Mouse (Mus musculus) neural tube, embryonic 12.5 days (tissue): ENCODE measurements around the gene Inava. TPM values are rescaled to one million over a fixed set of nuclear protein-coding genes. Genes with fewer than 3 reads are reported as not detected.

Experiments
- ATAC-seq: fragments of 200-750 bp; cut with Nextera tagmentation; 2 replicates; pipeline ENCODE4 v1.8.0; 2017; ENCODE audit warnings: low read depth, mild to moderate bottlenecking, moderate TSS enrichment, moderate library complexity; ENCODE audit not compliant: low FRiP score
- H3K27ac ChIP-seq: fragments of 300-500 bp; sonication (generic); 2 replicates; pipeline ENCODE4 v1.5.1; 2016
- H3K27me3 ChIP-seq: fragments of 300-500 bp; sonication (generic); replicated peaks from 2 replicates; pipeline ENCODE4 v1.6.1; 2016; ENCODE audit warnings: mild to moderate bottlenecking
- H3K36me3 ChIP-seq: fragments of 300-500 bp; sonication (generic); 2 replicates; pipeline ENCODE4 v1.6.1; 2016; ENCODE audit warnings: mild to moderate bottlenecking
- H3K4me1 ChIP-seq: fragments of 300-500 bp; sonication (generic); 2 replicates; pipeline ENCODE4 v1.6.1; 2016
- H3K4me2 ChIP-seq: fragments of 300-500 bp; sonication (generic); replicated peaks from 2 replicates; pipeline ENCODE4 v1.6.1; 2016; ENCODE audit warnings: mild to moderate bottlenecking
- H3K4me3 ChIP-seq: fragments of 300-500 bp; sonication (generic); 2 replicates; pipeline ENCODE4 v1.5.1; 2016
- H3K9ac ChIP-seq: fragments of 300-500 bp; sonication (generic); 2 replicates; pipeline ENCODE4 v1.6.1; 2016; ENCODE audit warnings: mild to moderate bottlenecking
- H3K9me3 ChIP-seq: fragments of 300-500 bp; sonication (generic); 2 replicates; pipeline ENCODE4 v1.6.1; 2016; ENCODE audit warnings: mild to moderate bottlenecking
- WGBS: fragments of 180-500 bp; shearing (Covaris S2); methylation state at CpG from one replicate; pipeline ENCODE4 v1.1.7; 2016; 5-methylcytosine and 5-hydroxymethylcytosine counted together
- polyA plus RNA-seq: library from polyadenylated mRNA; unstranded; fragments of >200 nt; fragmentation: Nextera tagmentation; extraction: Ambion mirVana; gene quantifications from 2 replicates; pipeline ENCODE4 v1.2.1, GENCODE M21; 2016

Inava gene
- polyA plus RNA-seq, 1 experiment from 2014 or later: 10.3 TPM

GRCm38 (mm10) chr1:136177085-136177484 is 57.0 kb downstream of the Inava start:
- H3K4me2 ChIP-seq: no peak overlapping the region
- peaks cover 45% of the 10 kb centered on the region for H3K36me3 ChIP-seq
- H3K27me3 ChIP-seq: no peaks in the 10 kb centered on the region
- no peak overlapping the region for H3K27ac ChIP-seq
- no peak overlapping the region for H3K9ac ChIP-seq
- peaks cover 23% of the 10 kb centered on the region for H3K4me1 ChIP-seq
- 88% methylated on average over 2 of the region's 2 CpGs for WGBS
- H3K4me3 ChIP-seq: no peak overlapping the region
- ATAC-seq: no peak
- no peaks in the 10 kb centered on the region for H3K9me3 ChIP-seq

- Histone ChIP-seq H3K27ac (no peak overlapping the region), H3K27me3 (no peaks in the 10 kb centered on the region), H3K4me3 (no peak overlapping the region), H3K36me3 (peaks cover 63% of the 10 kb centered on the region), H3K9ac (no peak overlapping the region), H3K9me3 (no peaks in the 10 kb centered on the region), H3K4me1 (peaks cover 23% of the 10 kb centered on the region), H3K4me2 (no peak overlapping the region)
- no peak for ATAC-seq
- 36% methylated on average over 6 of the region's 6 CpGs for WGBS
Observed at GRCm38 (mm10) chr1:136175183-136175582, 58.9 kb downstream of the Inava start.

GRCm38 (mm10) chr1:136174101-136174606 is 59.9 kb downstream of the Inava start:
- peaks cover 23% of the 10 kb centered on the region for H3K4me1 ChIP-seq
- H3K27me3 ChIP-seq: no peaks in the 10 kb centered on the region
- peaks cover 67% of the 10 kb centered on the region for H3K36me3 ChIP-seq
- H3K4me3 ChIP-seq: no peak overlapping the region
- H3K27ac ChIP-seq: no peak overlapping the region
- H3K9me3 ChIP-seq: no peaks in the 10 kb centered on the region
- H3K9ac ChIP-seq: no peak overlapping the region
- no peak for ATAC-seq
- 15% methylated on average over 13 of the region's 13 CpGs for WGBS
- H3K4me2 ChIP-seq: peak overlapping the region; percentile 36

GRCm38 (mm10) chr1:136172696-136173095 is 61.4 kb downstream of the Inava start:
- H3K9me3 ChIP-seq: no peaks in the 10 kb centered on the region
- H3K36me3 ChIP-seq: peaks cover 82% of the 10 kb centered on the region
- H3K9ac ChIP-seq: no peak overlapping the region
- H3K4me1 ChIP-seq: peaks cover 23% of the 10 kb centered on the region
- H3K27ac ChIP-seq: no peak overlapping the region
- no peak overlapping the region for H3K4me2 ChIP-seq
- WGBS: 71% methylated on average over 12 of the region's 12 CpGs
- H3K27me3 ChIP-seq: no peaks in the 10 kb centered on the region
- H3K4me3 ChIP-seq: no peak overlapping the region
- ATAC-seq: no peak

- H3K27ac ChIP-seq: no peak overlapping the region
- ATAC-seq: peak; percentile 46
- no peak overlapping the region; the same call in 1 of the 2 replicates for H3K4me2 ChIP-seq
- no peak overlapping the region for H3K4me3 ChIP-seq
- H3K9ac ChIP-seq: no peak overlapping the region
- H3K4me1 ChIP-seq: peaks cover 23% of the 10 kb centered on the region
- H3K27me3 ChIP-seq: no peaks in the 10 kb centered on the region
- 7% methylated on average over 5 of the region's 5 CpGs for WGBS
- H3K9me3 ChIP-seq: no peaks in the 10 kb centered on the region
- H3K36me3 ChIP-seq: peaks cover 78% of the 10 kb centered on the region
Observed at GRCm38 (mm10) chr1:136170109-136170508, 64.0 kb downstream of the Inava start.

GRCm38 (mm10) chr1:136167657-136168056 is 66.4 kb downstream of the Inava start:
- Histone ChIP-seq H3K4me3 (no peak overlapping the region), H3K27ac (no peak overlapping the region), H3K36me3 (peaks cover 87% of the 10 kb centered on the region), H3K4me2 (no peak overlapping the region), H3K27me3 (no peaks in the 10 kb centered on the region), H3K9me3 (no peaks in the 10 kb centered on the region), H3K4me1 (0 out of 2 replicates have a peak, but pooled peaks cover 3% of the 10 kb centered on the region), H3K9ac (no peak overlapping the region)
- 76% methylated on average over 8 of the region's 8 CpGs for WGBS
- no peak for ATAC-seq

- no peaks in the 10 kb centered on the region for H3K9me3 ChIP-seq
- 0 out of 2 replicates have a peak, but pooled peaks have one; percentile 35 for ATAC-seq
Observed at GRCm38 (mm10) chr1:136165436-136165835, 68.6 kb downstream of the Inava start.

More at GRCm38 (mm10) chr1:136165436-136165835, 68.6 kb downstream of the Inava start:
- no peak overlapping the region for H3K4me3 ChIP-seq
- H3K4me1 ChIP-seq: no peaks in the 10 kb centered on the region
- no peaks in the 10 kb centered on the region for H3K27me3 ChIP-seq
- no peak overlapping the region for H3K9ac ChIP-seq
- H3K36me3 ChIP-seq: peaks cover 88% of the 10 kb centered on the region
- no peak overlapping the region for H3K27ac ChIP-seq
- 51% methylated on average over 2 of the region's 2 CpGs for whole genome bisulfite sequencing
- no peak overlapping the region for H3K4me2 ChIP-seq

Other genes starting within 250 kb of the Inava start
- gene Igfn1, start 227.9 kb downstream of the Inava start, polyA plus RNA-seq: not detected in 2 replicates
- gene Tmem9, start 226.1 kb downstream of the Inava start, polyA plus RNA-seq: 151 and 152 TPM in 2 replicates
- not detected in 2 replicates for gene Ascl5, start 183.5 kb downstream of the Inava start, polyA plus RNA-seq
- gene Cacna1s, start 181.5 kb downstream of the Inava start, polyA plus RNA-seq: 0.81 and 0.93 TPM in 2 replicates
- gene Kif21b, start 102.9 kb downstream of the Inava start, polyA plus RNA-seq: 35.9 and 37.1 TPM in 2 replicates
- gene Mroh3, start 21.4 kb downstream of the Inava start, polyA plus RNA-seq: 0.49 TPM in 1 of 2 replicates, not detected in the other
- not detected in 2 replicates for gene Gpr25, start 26.6 kb upstream of the Inava start, polyA plus RNA-seq
- 32.2 and 37.9 TPM in 2 replicates for gene Camsap2, start 111.8 kb upstream of the Inava start, polyA plus RNA-seq
- 16.6 and 19.5 TPM in 2 replicates for gene Ddx59, start 181.0 kb upstream of the Inava start, polyA plus RNA-seq
- 3.9 and 5.6 TPM in 2 replicates for gene Kif14, start 232.1 kb upstream of the Inava start, polyA plus RNA-seq